In genomic region chr1:78656472-78656871, GRCm38 (mm10) we compare ENCODE assay signal across 9 mouse cellular contexts. TPM values are rescaled to one million over a fixed set of nuclear protein-coding genes. Genes with fewer than 3 reads are reported as not detected.
DNase-seq lines count a peak whose midpoint lies in the region; ATAC-seq lines count a peak whose summit lies in the region.
"Had no signal": no experiment of that assay in that cellular context is flagged by ENCODE, and none has a peak within 500 bp of the region (broad histone marks: within the 10 kb centered on the region; RNA-seq: fewer than 3 reads in every experiment).

No protein-coding gene starts in this region.

- H3K36me3 ChIP-seq in hindbrain, embryonic 15.5 days = no peaks in the 10 kb centered on the region

- H3K9ac ChIP-seq in hindbrain, embryonic 15.5 days = no peak overlapping the region

- no peak for ATAC-seq in hindbrain, embryonic 15.5 days (ENCODE audit: low FRiP score, low read depth)
- ATAC-seq in inflammation-experienced regulatory T-cells, adult 6 months = no peak
- no peak for ATAC-seq in erythroid progenitor cell, adult 5-6 weeks (replicated peaks; ENCODE audit: low FRiP score, poor library complexity, severe bottlenecking)

- 14% methylated on average over 2 of the region's 2 CpGs for WGBS in hindbrain, embryonic 15.5 days

- no peak overlapping the region for H3K4me3 ChIP-seq in hindbrain, embryonic 15.5 days

- no peaks in the 10 kb centered on the region for H3K9me3 ChIP-seq in hindbrain, embryonic 15.5 days

- intact Hi-C loops in gastrocnemius, postnatal 14 days (cut with DNase I; ENCODE audit: low total_unique reads) = no loop called here

- DNase-seq in gastrocnemius, adult 18-20 months (ENCODE audit: low spot score) = peak; percentile 14
- no peak for DNase-seq in gastrocnemius, postnatal 14 days
- DNase-seq in adrenal gland, postnatal 36 days = peak; percentile 77 to 78
- peak; percentile 57 to 72 for DNase-seq in lung, adult 18-20 months
- DNase-seq in B cell, adult 2 months = no peak

- H3K27ac ChIP-seq in hindbrain, embryonic 15.5 days (replicated peaks) = 0 out of 2 replicates have a peak overlapping the region, but pooled peaks have one; percentile 22
- H3K27ac ChIP-seq: heart, adult 2 months had no signal

- H3K27me3 ChIP-seq in hindbrain, embryonic 15.5 days = no peaks in the 10 kb centered on the region

- H3K4me2 ChIP-seq in hindbrain, embryonic 15.5 days = no peak overlapping the region

- H3K4me1 ChIP-seq in hindbrain, embryonic 15.5 days (replicated peaks) = peaks cover 32% of the 10 kb centered on the region

RNA-seq across cellular contexts. Expression of gene Acsl3, which starts 1.2 kb away (rescaled TPM):
- total RNA-seq in gastrocnemius, adult 18-20 months (2021) = 1 to 10 TPM; 9.2 to 9.9 TPM
- total RNA-seq in gastrocnemius, postnatal 14 days (2021) = 10 to 100 TPM in 1 of 2 experiments, 1 to 10 TPM in 1; 7.0 to 10.0 TPM
- 10 to 100 TPM; 24.6 to 25.0 TPM for total RNA-seq in adrenal gland, postnatal 36 days (2021)
- 99.2 and 105 TPM in 2 replicates for polyA plus RNA-seq in hindbrain, embryonic 15.5 days (2015; fragmentation: Nextera tagmentation; extraction: Ambion mirVana)
- 1 to 10 TPM in 2 of 3 experiments, under 1 TPM in 1; 0.77 to 5.7 (median 2.1) TPM for polyA plus RNA-seq in inflammation-experienced regulatory T-cells, adult 6 months (2017; shearing (Covaris generic))
- total RNA-seq in erythroid progenitor cell, adult 5-6 weeks (2015; ENCODE audit: low replicate concordance) = 2.9 and 4.0 TPM in 2 replicates
- 5.6 and 13.5 TPM in 2 replicates for total RNA-seq in erythroid progenitor cell, adult 5-6 weeks (2017; ENCODE audit: low replicate concordance)

RNA-seq across cellular contexts. Expression of gene Utp14b, which starts 1.4 kb away (rescaled TPM):
- 1 to 10 TPM; 1.6 TPM for total RNA-seq in gastrocnemius, adult 18-20 months (2021)
- total RNA-seq in gastrocnemius, postnatal 14 days (2021) = 1 to 10 TPM; 1.6 to 2.2 TPM
- total RNA-seq in adrenal gland, postnatal 36 days (2021) = 1 to 10 TPM; 4.1 TPM
- 1.8 and 2.1 TPM in 2 replicates for polyA plus RNA-seq in hindbrain, embryonic 15.5 days (2015; fragmentation: Nextera tagmentation; extraction: Ambion mirVana)
- polyA plus RNA-seq in inflammation-experienced regulatory T-cells, adult 6 months (2017; shearing (Covaris generic)) = under 1 TPM; 0.10 to 0.93 (median 0.42) TPM
- 0.72 and 3.8 TPM in 2 replicates for total RNA-seq in erythroid progenitor cell, adult 5-6 weeks (2015; ENCODE audit: low replicate concordance)
- 2.3 and 2.4 TPM in 2 replicates for total RNA-seq in erythroid progenitor cell, adult 5-6 weeks (2017; ENCODE audit: low replicate concordance)

Comparison
In these comparisons a context has a peak if more than half of its experiments do, and no peak if none do; other contexts are left out.
1. DNase-seq: peak in gastrocnemius, adult 18-20 months (single experiment), adrenal gland, postnatal 36 days (2 of 2) and lung, adult 18-20 months (2 of 2); none in gastrocnemius, postnatal 14 days (single experiment) and B cell, adult 2 months (0 of 2).